Mouse (Mus musculus) adrenal gland, postnatal 36 days (tissue): ENCODE results near the gene Usp30. TPM values are rescaled to one million over a fixed set of nuclear protein-coding genes. Genes with fewer than 3 reads are reported as not detected.

Experiments
- DNase-seq, 2 experiments: peaks; one replicate each; pipeline ENCODE4 v3.0.0; 2021; ENCODE audit warnings: mixed read lengths in 1 of 2
- total RNA-seq, 2 experiments: library from RNA; stranded (reverse); gene quantifications; 2 replicates each; pipeline ENCODE4 v1.2.3; 2021

Usp30 gene
- total RNA-seq, 2 experiments from 2014 or later, result 30.9 to 34.9 TPM

GRCm38 (mm10) chr5:114127374-114128349 is 62.4 kb downstream of the Usp30 start, which contains the start of gene Alkbh2:
Alkbh2 (minus strand) TSS chr5:114128218.
- DNase-seq, result peak; percentile 87 to 92

GRCm38 (mm10) chr5:114129550-114130210 is 64.4 kb downstream of the Usp30 start:
- no peak for DNase-seq

DNA sequence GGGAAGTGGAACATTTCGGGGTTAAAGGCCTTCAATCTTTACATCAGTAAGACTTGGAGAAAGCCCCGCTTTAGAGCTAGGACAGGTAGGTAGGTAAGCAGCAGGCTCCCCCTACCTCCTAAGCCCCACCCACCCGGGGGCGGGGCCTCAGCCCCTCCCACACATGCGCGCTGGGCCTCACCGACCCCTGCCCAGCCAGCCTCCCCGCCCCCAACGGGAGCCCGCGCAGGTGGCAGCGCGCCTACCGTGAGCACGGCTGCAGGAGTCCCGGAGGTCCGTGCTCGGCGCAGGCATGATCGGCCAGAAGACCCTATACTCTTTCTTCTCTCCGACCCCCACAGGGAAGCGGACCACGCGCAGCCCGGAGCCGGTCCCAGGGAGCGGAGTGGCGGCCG is 64.9 kb downstream of the Usp30 start, which contains the start of gene Ung:
Gene Ung, plus strand, starts transcription at position 176 of the 395 bp plus-strand sequence.
- DNase-seq, result peak in 1 of 2 experiments; percentile 55

GRCm38 (mm10) chr5:114130698-114131520 is 65.6 kb downstream of the Usp30 start:
- DNase-seq, result peak; percentile 95 to 96

DNA sequence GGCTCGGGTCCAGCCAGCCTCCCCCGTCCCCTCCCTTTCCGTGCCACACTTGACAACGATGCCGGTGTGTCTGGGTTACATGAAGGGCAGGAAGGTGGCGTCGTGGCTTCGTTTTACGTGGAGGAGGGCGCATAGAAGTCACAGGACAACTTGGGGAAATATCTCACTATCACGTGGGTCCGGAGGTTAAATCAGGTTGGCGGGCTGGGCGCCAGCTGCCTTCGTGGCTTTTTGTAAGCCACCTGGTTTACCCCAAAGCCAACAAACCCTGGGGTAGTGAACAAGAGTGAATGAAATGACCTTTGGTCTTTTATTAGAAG is 66.2 kb downstream of the Usp30 start:
- DNase-seq, result peak in 1 of 2 experiments; percentile 73

DNA sequence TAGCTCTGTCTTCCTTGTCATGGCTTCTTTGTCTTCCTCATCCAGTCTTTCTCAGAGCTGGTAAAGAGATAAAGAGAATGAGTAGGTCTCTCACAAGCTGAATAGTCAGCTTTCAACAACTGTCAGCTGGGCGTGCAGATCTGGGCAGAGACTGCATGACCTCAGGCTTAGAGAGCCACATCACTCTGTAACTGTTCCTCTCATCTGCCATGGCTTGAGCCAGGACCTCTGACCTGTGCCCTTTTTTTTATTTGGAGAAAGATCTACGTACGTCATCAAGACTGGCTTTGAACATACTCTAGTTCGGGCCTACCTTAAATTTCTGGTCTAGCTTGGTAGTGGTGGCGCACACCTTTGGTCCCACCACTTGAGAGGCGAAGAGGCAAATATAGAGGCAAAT is 67.6 kb downstream of the Usp30 start:
- DNase-seq, result no peak

- peak; percentile 84 to 88 for DNase-seq
These were observed 68.9 kb downstream of the Usp30 start for GRCm38 (mm10) chr5:114134091-114134534.

DNA sequence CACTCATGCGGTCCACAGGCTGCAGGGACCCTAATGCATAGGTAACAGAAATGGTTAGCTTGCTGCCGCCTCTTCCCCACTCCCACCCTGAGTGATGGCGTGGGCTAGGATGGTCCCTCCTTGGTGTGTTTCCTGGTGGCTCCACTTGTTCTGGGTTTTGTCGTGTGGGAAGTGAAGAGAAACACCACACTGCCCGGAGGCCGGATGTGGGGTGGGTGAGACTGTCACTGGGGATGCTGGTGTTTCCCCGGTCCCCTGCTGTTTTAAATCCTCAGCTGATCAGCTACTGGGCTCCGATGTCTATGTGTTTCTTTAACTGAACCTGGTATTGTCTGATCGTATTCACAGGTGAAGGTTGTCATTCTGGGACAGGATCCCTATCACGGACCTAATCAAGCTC is 70.3 kb downstream of the Usp30 start:
- no peak for DNase-seq

DNA sequence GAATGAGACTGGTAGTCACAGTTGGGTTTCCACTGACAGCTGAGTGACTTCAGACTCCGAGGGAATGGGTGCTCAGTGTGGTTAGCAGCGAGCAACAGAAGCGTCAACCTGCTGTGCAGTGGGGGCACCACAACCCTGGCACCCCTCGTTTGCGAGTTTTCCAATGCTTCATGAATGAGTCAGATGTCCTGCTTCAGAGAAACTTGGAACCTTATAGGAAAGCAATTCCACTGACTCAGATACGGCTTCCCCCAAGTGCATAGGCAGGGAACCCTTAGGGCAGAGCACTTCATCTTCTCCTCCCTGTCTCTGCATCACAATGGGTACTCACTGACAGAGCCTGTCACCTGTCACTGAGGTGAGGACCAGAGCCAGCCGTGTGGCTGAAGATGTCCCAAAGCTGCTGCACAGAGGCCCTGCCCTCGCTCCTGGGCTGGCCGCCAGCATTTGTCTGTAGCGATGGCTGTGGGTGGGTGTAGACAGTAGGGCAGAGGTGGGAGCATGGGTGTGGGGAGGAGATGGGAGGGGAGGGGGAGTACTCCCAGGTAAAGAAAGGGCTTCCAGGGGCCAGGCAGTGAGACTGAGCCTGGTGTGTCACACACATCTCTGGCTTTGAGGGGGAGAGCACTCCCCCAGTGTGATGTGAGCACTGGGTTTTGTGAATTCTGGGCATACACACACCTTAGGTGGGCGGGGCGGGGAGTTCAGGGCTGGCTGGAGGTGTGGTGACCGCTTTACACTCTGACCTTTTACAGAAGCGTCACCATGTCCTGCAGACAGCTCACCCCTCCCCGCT is 72.4 kb downstream of the Usp30 start:
- DNase-seq, result peak in 1 of 2 experiments; percentile 29

- DNase-seq, result peak in 1 of 2 experiments; percentile 64
These were observed 73.3 kb downstream of the Usp30 start for GRCm38 (mm10) chr5:114138277-114139164.

DNA sequence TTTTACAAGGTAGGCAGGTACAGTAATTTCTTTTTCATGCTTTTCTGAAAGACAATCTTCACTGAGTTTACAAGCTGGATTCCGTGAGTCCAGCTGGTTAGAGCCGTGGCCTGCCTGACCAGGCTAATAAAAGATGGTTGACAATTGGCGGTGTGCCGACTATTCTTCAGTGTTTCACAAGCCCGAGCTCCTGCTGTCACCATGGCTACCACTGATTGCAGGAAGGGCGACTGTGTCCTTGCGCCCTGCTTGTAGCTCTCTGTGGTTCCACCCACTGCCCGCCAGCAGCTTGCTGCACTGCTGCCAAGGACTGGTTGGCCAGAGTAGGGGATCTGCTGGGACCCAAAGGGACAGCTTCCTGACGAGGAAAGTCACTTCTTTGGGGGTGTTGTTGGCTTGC is 73.9 kb downstream of the Usp30 start:
- peak; percentile 90 to 93 for DNase-seq

DNA sequence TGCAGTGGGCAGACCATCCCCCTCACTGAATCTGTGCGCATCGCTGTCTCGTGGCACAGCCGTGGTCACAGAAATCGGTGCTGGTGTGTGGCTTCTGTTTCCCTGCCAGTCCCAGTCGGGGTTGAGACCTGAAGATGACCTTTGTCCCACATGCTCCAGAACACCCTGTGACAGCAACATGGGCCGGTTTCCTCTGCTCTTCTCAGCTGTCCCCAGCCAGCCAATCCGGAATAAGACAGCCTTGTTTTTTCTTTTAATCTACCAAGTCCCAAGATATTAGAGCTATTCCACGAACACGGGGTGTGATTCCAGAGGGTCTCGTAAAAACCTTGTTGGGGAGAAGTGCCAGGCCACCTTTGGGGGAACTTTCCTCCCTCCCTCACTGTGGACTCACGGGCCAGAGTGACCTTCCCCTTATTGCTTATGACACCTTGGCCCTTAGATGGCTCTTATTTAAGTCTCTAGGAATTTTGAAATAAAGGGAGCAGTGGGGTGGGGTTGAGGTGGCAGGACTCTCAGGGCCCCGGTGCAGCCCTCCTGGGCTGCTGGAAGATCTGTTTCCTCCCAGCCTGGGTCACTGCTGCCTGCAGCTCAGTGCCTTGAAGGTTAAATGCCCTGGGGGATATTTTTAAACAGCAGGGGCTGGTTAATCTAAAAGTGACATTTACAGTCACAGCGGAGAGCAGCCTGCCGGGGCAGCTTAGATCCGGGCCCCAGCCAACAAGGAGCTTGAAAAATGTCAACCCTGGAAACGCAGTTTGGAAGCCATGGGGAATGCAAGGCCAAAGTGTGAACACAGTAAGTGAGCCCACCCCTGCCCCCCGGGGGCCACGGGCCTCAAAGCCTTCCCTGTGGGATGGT is 81.0 kb downstream of the Usp30 start, which contains the start of gene Acacb:
Gene Acacb, plus strand, starts transcription at position 508 of the 861 bp plus-strand sequence.
- peak; percentile 52 to 66 for DNase-seq

DNA sequence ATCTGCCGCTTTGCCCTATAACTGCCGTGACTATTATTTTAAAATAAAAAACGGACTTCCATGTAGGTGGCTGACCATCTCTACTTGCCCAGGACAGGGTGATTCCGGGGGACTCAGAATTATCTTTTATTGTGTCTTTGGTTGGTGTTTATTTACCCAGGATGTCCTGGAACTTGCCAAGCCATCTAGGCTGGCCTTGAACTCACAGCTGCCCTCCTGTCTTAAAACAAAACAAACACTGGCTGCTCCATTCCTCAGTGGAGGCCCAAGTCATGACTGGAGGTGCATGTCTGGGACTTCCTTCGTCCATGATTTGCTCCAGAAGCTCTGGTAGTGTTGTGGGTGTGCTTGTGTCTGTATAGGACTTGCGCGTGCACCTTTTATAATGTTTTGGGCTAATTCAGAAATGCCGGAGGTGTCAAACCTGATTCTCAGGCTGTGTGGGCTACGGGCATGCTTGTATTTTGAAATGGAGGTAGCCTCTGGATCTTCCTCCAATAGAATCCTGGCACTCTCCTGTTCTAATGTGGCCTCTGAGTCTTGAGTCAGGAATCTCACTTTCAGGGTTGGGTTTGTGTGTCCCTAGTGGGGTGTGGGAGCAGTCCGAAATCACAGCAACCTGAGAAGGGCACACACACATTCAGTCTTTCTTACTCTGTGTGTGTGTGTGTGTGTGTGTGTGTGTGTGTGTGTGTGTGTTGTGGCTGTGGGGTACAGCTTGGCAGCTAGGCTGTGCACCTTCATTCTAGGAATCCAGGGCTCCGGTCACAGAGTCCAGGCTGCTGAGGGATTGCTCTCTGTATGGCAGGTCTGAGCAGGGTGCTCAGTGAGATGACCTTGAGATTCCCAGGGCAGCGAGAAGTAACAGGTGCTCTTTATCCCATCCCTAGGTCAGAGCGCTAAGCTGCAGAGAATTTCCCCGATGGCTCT is 82.0 kb downstream of the Usp30 start:
- DNase-seq, result peak in 1 of 2 experiments; percentile 37

- DNase-seq, result peak; percentile 66 to 78
These were observed 87.3 kb downstream of the Usp30 start for GRCm38 (mm10) chr5:114152359-114153092.

DNA sequence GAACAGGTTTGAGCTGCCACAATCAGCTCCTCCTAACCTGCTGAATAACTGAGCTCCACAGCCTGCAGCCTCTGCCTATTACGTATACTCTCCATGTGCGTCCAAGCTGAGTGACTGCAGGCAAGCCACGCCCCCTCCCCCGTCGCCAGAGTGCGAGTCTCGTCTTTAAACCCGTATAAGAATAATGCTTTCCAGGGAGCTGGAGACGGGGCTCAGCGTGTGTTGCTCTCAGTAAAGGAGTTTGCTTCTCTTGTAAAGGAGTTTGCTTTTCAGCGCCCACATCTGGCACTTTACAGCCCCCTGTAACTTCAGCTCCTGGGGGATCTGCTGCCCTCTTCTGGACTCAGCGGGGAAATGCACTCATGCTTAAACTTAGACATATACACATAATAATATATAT is 88.2 kb downstream of the Usp30 start:
- DNase-seq, result peak in 1 of 2 experiments; percentile 59

DNA sequence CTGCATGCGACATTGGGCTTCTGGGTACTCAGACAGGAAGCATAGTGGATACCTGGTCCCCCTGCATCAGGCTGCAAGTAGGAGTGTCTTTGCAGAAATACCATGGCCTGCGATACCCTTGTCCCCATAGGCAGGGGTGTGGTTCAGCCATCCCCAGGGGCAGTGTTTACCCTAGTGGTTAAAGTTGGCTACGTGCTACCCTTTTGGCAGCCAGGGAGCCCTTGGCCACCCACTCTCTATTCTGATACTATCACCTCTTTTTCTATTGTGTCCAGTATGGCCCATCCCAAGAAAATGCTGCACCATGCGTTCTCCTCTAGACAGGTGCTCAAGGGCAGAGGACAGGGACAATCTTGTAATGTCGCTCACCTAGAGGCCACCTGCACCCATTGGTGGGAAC is 89.5 kb downstream of the Usp30 start:
- no peak for DNase-seq
